Mouse (Mus musculus) common myeloid progenitor, adult 5-6 weeks (primary cell): ENCODE measurements around the gene Plekha7. TPM values are rescaled to one million over a fixed set of nuclear protein-coding genes. Genes with fewer than 3 reads are reported as not detected.

Experiments used
- ATAC-seq: replicated peaks from 2 replicates; pipeline ENCODE4 v1.8.0; 2016; ENCODE audit warnings: low read depth, mild to moderate bottlenecking, moderate TSS enrichment, inconsistent platforms; ENCODE audit not compliant: poor library complexity, severe bottlenecking
- total RNA-seq: library from RNA; stranded (forward); fragments of 200-1000, 187-1606 nt; gene quantifications from 2 replicates; pipeline ENCODE4 v1.2.3, GENCODE M21; 2017

The Plekha7 gene
- total RNA-seq, 1 experiment from 2014 or later, result 3.3 TPM

GRCm38 (mm10) chr7:116111546-116111945 lies 196.6 kb downstream of the Plekha7 start:
- ATAC-seq, result no peak

- ATAC-seq, result no peak
Measured at GRCm38 (mm10) chr7:116110661-116111060, 197.5 kb downstream of the Plekha7 start.

GRCm38 (mm10) chr7:116103091-116103490 lies 205.1 kb downstream of the Plekha7 start:
- ATAC-seq, result no peak

GRCm38 (mm10) chr7:116099952-116100528 lies 208.1 kb downstream of the Plekha7 start:
- no peak for ATAC-seq

GRCm38 (mm10) chr7:116093466-116093850 lies 214.7 kb downstream of the Plekha7 start:
- peak; percentile 73 for ATAC-seq

GRCm38 (mm10) chr7:116092710-116093465 lies 215.3 kb downstream of the Plekha7 start:
- peak; percentile 97 for ATAC-seq

- ATAC-seq, result peak; percentile 87
Measured at GRCm38 (mm10) chr7:116084366-116084765, 223.8 kb downstream of the Plekha7 start, which contains the start of gene Gm4353. Gene Gm4353 (minus strand): TSS chr7:116084635.

Other genes starting within 250 kb of the Plekha7 start
- 3.6 and 7.0 TPM in 2 replicates for gene Gm4353, start 223.7 kb downstream of the Plekha7 start, total RNA-seq
- 3,813 and 4,005 TPM in 2 replicates for gene Rps13, start 25.8 kb upstream of the Plekha7 start, total RNA-seq
- gene Pik3c2a, start 135.1 kb upstream of the Plekha7 start, total RNA-seq, result 4.5 and 6.4 TPM in 2 replicates
- gene Nucb2, start 196.0 kb upstream of the Plekha7 start, total RNA-seq, result 7.7 and 14.3 TPM in 2 replicates